Mouse (Mus musculus) forebrain, embryonic 11.5 days (tissue): ENCODE results near the gene Commd2. TPM values are rescaled to one million over a fixed set of nuclear protein-coding genes. Genes with fewer than 3 reads are reported as not detected.

Source experiments
- ATAC-seq: fragments of 200-750 bp; cut with Nextera tagmentation; replicated peaks from 2 replicates; pipeline ENCODE4 v1.8.0; 2017; ENCODE audit warnings: moderate TSS enrichment; ENCODE audit not compliant: low FRiP score
- DNase-seq: peaks from one replicate; pipeline ENCODE4 v3.0.0-alpha.2; 2017; ENCODE audit warnings: low spot score
- H3K27ac ChIP-seq: fragments of 300-500 bp; sonication (generic); 2 replicates; pipeline ENCODE4 v1.5.1; 2014; ENCODE audit warnings: low read depth, low read length
- H3K27me3 ChIP-seq: fragments of 300-500 bp; sonication (generic); 2 replicates; pipeline ENCODE4 v1.6.1; 2014; ENCODE audit warnings: mild to moderate bottlenecking, low read length, mixed read lengths; ENCODE audit not compliant: control insufficient read depth, insufficient read depth
- H3K36me3 ChIP-seq: fragments of 300-500 bp; sonication (generic); 2 replicates; pipeline ENCODE4 v1.6.1; 2014; ENCODE audit warnings: mild to moderate bottlenecking, low read length, moderate library complexity, mixed read lengths; ENCODE audit not compliant: control insufficient read depth, insufficient read depth
- H3K4me1 ChIP-seq: fragments of 300-500 bp; sonication (generic); replicated peaks from 2 replicates; pipeline ENCODE4 v1.6.1; 2014; ENCODE audit warnings: low read length, mixed read lengths; ENCODE audit not compliant: control insufficient read depth, insufficient read depth
- H3K4me2 ChIP-seq: fragments of 300-500 bp; sonication (generic); 2 replicates; pipeline ENCODE4 v1.6.1; 2014; ENCODE audit warnings: low read depth, mild to moderate bottlenecking, low read length, moderate library complexity, mixed read lengths; ENCODE audit not compliant: severe bottlenecking
- H3K4me3 ChIP-seq: fragments of 300-500 bp; sonication (generic); 2 replicates; pipeline ENCODE4 v1.5.1; 2014; ENCODE audit warnings: low read depth, low read length
- H3K9ac ChIP-seq: fragments of 300-500 bp; sonication (generic); 2 replicates; pipeline ENCODE4 v1.6.1; 2014; ENCODE audit warnings: low read length
- H3K9me3 ChIP-seq: fragments of 300-500 bp; sonication (generic); 2 replicates; pipeline ENCODE4 v1.6.1; 2016; ENCODE audit warnings: low read length, mixed read lengths; ENCODE audit not compliant: control insufficient read depth
- WGBS: fragments of 180-500 bp; shearing (Covaris S2); extraction: QIAGEN DNeasy Blood & Tissue Kit; methylation state at CpG from one replicate; pipeline ENCODE4 v1.1.7; 2014; 5-methylcytosine and 5-hydroxymethylcytosine counted together
- polyA plus RNA-seq: library from polyadenylated mRNA; unstranded; fragments of >200 nt; fragmentation: Nextera tagmentation; extraction: Ambion mirVana; gene quantifications from 2 replicates; pipeline ENCODE4 v1.2.1, GENCODE M21; 2014

The Commd2 gene
- polyA plus RNA-seq, 1 experiment from 2014 or later = 95.4 TPM

DNA sequence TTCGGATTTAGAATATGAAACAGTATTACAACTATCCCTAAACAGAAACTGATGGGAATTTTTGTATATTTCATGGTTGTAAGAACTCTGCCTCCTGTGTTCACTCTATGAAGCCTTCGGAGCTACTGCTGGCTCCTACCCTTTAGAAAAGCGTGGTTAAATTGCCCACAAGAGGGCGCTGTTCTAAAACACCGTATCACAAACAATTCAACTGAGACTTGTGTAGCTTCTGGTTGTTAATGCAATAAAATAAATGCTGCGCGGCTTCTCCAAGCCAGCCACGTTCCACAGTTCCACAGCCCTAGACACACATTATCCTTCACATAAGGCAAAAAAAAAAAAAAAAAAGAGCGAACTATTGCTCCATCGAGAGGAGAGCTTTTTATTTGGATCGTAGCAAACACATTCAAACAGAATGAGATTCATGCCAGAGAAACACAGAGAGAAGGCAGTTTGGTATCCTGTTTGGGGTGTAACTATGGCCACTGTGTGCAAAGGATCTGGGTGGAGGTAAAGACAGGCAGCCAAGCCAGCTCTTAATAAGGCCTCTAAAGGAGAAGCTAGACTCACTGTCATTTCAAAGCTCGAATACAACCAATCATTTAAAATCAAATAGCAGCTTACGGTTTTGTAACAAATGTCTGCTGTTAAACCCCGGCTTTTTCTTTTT is 15.7 kb upstream of the Commd2 start:
- Histone ChIP-seq H3K4me1 (no peaks in the 10 kb centered on the region), H3K27ac (no peak overlapping the region), H3K4me2 (peak overlapping the region; percentile 16; the same call in 1 of the 2 replicates), H3K9me3 (no peaks in the 10 kb centered on the region), H3K9ac (no peak overlapping the region), H3K36me3 (no peaks in the 10 kb centered on the region), H3K4me3 (no peak overlapping the region), H3K27me3 (no peaks in the 10 kb centered on the region)
- ATAC-seq (0 out of 2 replicates have a peak, but pooled peaks have one; percentile 70), DNase-seq (peak; percentile 78)
- 35% methylated on average over 14 of the region's 14 CpGs for WGBS

DNA sequence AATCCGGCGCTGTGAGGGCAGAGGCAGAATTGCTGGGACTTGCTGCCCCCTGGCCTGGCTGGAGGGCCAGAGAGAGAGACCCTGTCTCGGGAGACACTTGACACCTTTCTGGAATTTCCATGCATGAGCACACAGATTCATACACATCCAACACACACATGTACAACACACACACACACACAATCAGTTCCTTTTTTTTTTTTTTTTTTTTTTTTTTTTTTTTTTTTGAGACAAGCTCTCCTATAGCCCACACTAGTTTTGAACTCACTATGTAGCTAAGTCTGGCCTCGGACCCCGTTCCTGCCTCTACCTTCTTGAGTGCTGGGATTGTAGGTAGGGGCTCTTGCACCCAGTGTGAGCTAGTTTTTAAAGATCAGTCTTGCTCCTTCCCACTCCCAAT is 14.4 kb upstream of the Commd2 start:
- no peaks in the 10 kb centered on the region for H3K9me3 ChIP-seq
- H3K27me3 ChIP-seq = no peaks in the 10 kb centered on the region
- H3K9ac ChIP-seq = no peak overlapping the region
- no peak overlapping the region for H3K27ac ChIP-seq
- WGBS = 84% methylated on average over 5 of the region's 5 CpGs
- H3K4me1 ChIP-seq = no peaks in the 10 kb centered on the region
- no peak overlapping the region for H3K4me3 ChIP-seq
- ATAC-seq (no peak), DNase-seq (no peak)
- H3K36me3 ChIP-seq = no peaks in the 10 kb centered on the region
- H3K4me2 ChIP-seq = no peak overlapping the region

DNA sequence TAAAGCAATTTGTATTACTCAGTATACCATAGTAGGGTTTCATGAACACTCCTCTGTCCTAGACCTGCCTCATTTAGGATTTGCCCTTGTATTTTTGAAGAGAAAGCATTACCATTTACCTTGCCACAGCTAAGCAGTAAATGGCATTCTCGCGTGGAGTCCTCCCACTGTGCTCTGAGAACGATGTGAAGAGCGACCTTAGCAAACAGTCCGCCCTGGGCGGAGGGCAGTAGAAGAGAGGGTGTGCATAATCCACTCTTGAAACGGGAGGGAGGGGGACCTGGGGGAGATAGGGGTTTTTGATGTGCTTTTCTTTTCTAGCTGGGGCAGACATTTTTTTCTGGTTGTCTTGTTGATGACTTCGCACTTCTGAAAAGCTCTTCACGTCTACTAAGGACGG is 13.2 kb upstream of the Commd2 start:
- ATAC-seq = no peak
- no peaks in the 10 kb centered on the region for H3K27me3 ChIP-seq
- no peak overlapping the region for H3K27ac ChIP-seq
- WGBS = 78% methylated on average over 10 of the region's 10 CpGs
- no peak overlapping the region for H3K9ac ChIP-seq
- H3K4me2 ChIP-seq = no peak overlapping the region
- no peaks in the 10 kb centered on the region for H3K4me1 ChIP-seq
- H3K4me3 ChIP-seq = no peak overlapping the region
- H3K36me3 ChIP-seq = no peaks in the 10 kb centered on the region
- H3K9me3 ChIP-seq = no peaks in the 10 kb centered on the region
- no peak for DNase-seq

DNA sequence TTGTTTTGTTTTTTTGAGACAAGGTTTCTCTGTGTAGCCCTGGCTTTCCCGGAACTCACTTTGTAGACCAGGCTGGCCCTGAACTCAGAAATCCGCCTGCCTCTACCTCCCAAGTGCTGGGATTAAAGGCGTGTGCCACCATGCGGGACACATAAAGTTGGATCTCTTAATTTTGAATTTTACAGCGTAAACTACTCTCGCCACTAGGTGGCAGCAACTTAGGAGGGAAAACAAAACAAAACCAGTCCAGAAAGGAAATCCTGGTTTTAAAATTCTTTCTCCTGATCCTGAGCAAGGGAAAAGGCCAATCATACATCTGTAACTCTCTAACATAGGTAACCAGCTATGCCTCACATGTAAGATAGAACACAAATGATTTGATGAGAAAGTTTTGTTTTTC is 12.2 kb upstream of the Commd2 start:
- Histone ChIP-seq H3K9me3 (no peaks in the 10 kb centered on the region), H3K4me2 (no peak overlapping the region), H3K27ac (no peak overlapping the region), H3K27me3 (no peaks in the 10 kb centered on the region), H3K36me3 (no peaks in the 10 kb centered on the region), H3K4me1 (no peaks in the 10 kb centered on the region), H3K4me3 (no peak overlapping the region), H3K9ac (no peak overlapping the region)
- DNase-seq (peak; percentile 56), ATAC-seq (peak; percentile 33; the same call in 1 of the 2 replicates)
- 20% methylated on average over 6 of the region's 6 CpGs for WGBS

DNA sequence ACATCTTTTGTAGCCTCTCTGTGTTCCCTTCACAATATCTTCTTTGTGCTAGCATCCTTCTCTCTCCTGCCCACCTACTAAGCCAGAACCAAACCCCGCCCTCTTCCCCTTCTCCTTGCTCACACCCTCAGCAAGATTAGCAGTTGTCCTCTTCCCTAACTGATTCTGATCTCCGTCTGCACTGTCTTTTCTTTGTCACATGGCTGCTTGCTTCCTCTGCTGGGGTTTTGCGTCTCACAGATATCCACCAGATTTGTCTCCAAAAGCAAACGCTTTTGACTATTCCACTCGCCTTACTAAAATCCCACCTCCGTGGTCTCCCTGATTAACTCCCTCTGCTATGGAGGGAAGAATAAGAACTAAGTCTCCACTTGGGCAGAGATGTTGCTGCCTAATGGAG is 7.1 kb upstream of the Commd2 start:
- DNase-seq (no peak), ATAC-seq (no peak)
- no peak overlapping the region for H3K4me3 ChIP-seq
- no peaks in the 10 kb centered on the region for H3K9me3 ChIP-seq
- no peaks in the 10 kb centered on the region for H3K4me1 ChIP-seq
- H3K4me2 ChIP-seq = no peak overlapping the region
- H3K27ac ChIP-seq = no peak overlapping the region
- H3K9ac ChIP-seq = no peak overlapping the region
- 71% methylated on average over 6 of the region's 6 CpGs for WGBS
- H3K27me3 ChIP-seq = no peaks in the 10 kb centered on the region
- H3K36me3 ChIP-seq = no peaks in the 10 kb centered on the region

DNA sequence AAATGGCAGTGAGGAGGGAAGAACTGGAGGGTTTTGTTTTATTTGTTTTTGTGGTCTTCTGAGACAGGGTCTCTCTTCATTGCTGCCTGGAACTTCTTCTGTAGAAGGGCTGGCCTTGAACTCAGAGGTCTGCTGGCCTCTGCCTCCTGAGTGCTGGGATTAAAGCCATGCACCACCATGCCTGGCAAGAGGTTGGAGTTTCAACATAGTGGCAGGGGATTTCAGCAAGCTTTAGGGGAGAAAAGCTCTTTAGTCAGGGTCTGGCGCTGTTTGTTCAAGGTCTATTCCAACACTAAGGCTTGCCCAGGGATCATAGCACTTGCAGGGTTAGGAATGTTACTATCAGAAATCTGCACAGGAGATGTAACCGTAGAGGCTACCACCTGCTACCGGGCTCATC is 2.1 kb upstream of the Commd2 start:
- no peaks in the 10 kb centered on the region; the same call in 1 of the 2 replicates for H3K4me1 ChIP-seq
- H3K9me3 ChIP-seq = no peaks in the 10 kb centered on the region
- H3K4me2 ChIP-seq = no peak overlapping the region
- no peak for ATAC-seq
- H3K9ac ChIP-seq = no peak overlapping the region
- no peaks in the 10 kb centered on the region for H3K36me3 ChIP-seq
- no peaks in the 10 kb centered on the region for H3K27me3 ChIP-seq
- no peak for DNase-seq
- no peak overlapping the region for H3K4me3 ChIP-seq
- H3K27ac ChIP-seq = no peak overlapping the region
- WGBS = 85% methylated on average over 3 of the region's 3 CpGs

DNA sequence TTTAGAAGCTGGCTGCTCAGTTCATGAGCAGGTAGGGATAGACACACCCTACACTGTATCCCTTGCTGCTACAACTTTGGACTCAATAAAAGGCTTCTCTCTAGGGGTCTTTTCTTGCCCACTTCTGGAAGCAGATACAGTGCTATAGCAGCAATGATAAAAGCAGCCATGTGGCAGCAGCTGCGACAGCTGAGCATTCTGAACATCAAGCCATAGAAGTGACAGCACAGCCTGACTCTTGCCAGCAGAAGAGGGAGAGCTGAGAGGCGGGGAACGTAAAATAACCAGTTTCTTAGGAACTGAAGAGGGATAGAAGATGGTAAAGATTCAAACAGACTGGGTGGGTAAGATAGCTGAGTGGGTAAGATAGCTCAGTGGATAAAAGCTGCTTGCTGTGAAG is 970 bp upstream of the Commd2 start:
- H3K4me1 ChIP-seq = no peaks in the 10 kb centered on the region; the same call in 1 of the 2 replicates
- no peak overlapping the region for H3K27ac ChIP-seq
- no peak for ATAC-seq
- WGBS = 91% methylated on average over 3 of the region's 3 CpGs
- H3K9ac ChIP-seq = no peak overlapping the region
- H3K9me3 ChIP-seq = no peaks in the 10 kb centered on the region
- H3K4me2 ChIP-seq = no peak overlapping the region
- no peaks in the 10 kb centered on the region for H3K36me3 ChIP-seq
- DNase-seq = no peak
- no peak overlapping the region for H3K4me3 ChIP-seq
- no peaks in the 10 kb centered on the region for H3K27me3 ChIP-seq

DNA sequence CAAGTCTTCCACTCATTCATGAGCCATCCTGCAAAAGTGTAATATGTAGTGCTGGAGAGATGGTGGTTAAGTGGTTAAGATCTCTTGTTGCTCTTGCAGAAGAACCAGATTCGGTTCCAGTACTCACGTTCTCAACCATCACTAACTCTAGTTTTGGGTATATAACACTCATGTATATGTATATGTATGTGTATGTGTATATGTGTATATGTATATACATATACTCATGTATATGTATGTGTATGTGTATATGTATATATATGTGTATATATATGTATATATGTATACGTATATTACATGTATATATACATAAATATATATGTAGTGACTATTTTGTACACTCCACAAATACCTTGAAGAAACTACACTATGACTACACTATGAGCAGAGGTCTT is 347 bp upstream of the Commd2 start:
- peak; percentile 42; the same call in 1 of the 2 replicates for ATAC-seq
- H3K9ac ChIP-seq = peak overlapping the region; percentile 77
- H3K27me3 ChIP-seq = no peaks in the 10 kb centered on the region
- no peaks in the 10 kb centered on the region for H3K36me3 ChIP-seq
- no peaks in the 10 kb centered on the region for H3K9me3 ChIP-seq
- peak overlapping the region; percentile 76 for H3K4me3 ChIP-seq
- DNase-seq = no peak
- peak overlapping the region; percentile 71 for H3K4me2 ChIP-seq
- 71% methylated on average over 3 of the region's 3 CpGs for WGBS
- H3K27ac ChIP-seq = no peak overlapping the region; the same call in 1 of the 2 replicates
- H3K4me1 ChIP-seq = no peaks in the 10 kb centered on the region; the same call in 1 of the 2 replicates

DNA sequence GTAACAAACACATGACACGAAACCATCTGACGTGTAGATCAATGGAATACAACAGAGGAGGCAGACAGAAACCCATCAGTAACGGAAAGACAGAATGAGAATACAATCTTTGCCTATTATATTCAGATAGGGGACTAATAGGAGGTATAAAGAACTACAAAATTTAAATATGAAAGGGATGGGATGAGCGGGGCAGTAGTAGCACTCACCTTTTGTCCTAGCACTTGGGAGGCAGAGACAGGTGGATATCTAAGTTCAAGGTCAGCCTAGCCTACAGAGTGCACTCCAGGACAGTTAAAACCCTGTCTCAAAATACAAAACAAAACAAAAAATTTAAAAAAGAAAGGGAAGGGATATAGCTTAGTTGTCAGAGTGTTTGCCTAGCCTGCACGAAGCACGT is 8.3 kb downstream of the Commd2 start:
- Histone ChIP-seq H3K9me3 (no peaks in the 10 kb centered on the region), H3K27ac (no peak overlapping the region), H3K36me3 (peaks cover 3% of the 10 kb centered on the region; the same call in 1 of the 2 replicates), H3K27me3 (no peaks in the 10 kb centered on the region), H3K4me1 (no peaks in the 10 kb centered on the region), H3K4me2 (no peak overlapping the region), H3K4me3 (no peak overlapping the region), H3K9ac (no peak overlapping the region)
- WGBS = 91% methylated on average over 6 of the region's 6 CpGs
- ATAC-seq (no peak), DNase-seq (no peak)
